Mouse (Mus musculus) embryo, embryonic 9.5 days (tissue): ENCODE data around the gene Ncbp3.
"Not testable (repeated sequence)": the region's sequence is repeated elsewhere in the genome, so short reads cannot be mapped to it uniquely, and the experiment has no call there.

ENCODE experiments used
- DNase-seq: peaks from one replicate; pipeline ENCODE4 v3.0.0-alpha.2; 2017; ENCODE audit errors: extremely low spot score

The Ncbp3 gene

GRCm38 (mm10) chr11:73085391-73085790 is 37.8 kb downstream of the Ncbp3 start:
- DNase-seq, result no peak

- DNase-seq, result no peak
Measured at GRCm38 (mm10) chr11:73087700-73088480, 40.3 kb downstream of the Ncbp3 start.

- no peak for DNase-seq
Measured at GRCm38 (mm10) chr11:73090283-73090682, 42.7 kb downstream of the Ncbp3 start, which contains the start of gene Itgae. Gene Itgae, plus strand, starts transcription at chr11:73090583.

GRCm38 (mm10) chr11:73090826-73091225 is 43.2 kb downstream of the Ncbp3 start:
- DNase-seq, result no peak

GRCm38 (mm10) chr11:73092057-73092456 is 44.5 kb downstream of the Ncbp3 start:
- DNase-seq, result no peak

- no peak for DNase-seq
Measured at GRCm38 (mm10) chr11:73092877-73093276, 45.3 kb downstream of the Ncbp3 start.

- no peak for DNase-seq
Measured at GRCm38 (mm10) chr11:73094231-73094995, 46.8 kb downstream of the Ncbp3 start.

GRCm38 (mm10) chr11:73098860-73099259 is 51.3 kb downstream of the Ncbp3 start:
- no peak for DNase-seq

GRCm38 (mm10) chr11:73099976-73100750 is 52.6 kb downstream of the Ncbp3 start:
- DNase-seq, result no peak

GRCm38 (mm10) chr11:73101308-73101707 is 53.7 kb downstream of the Ncbp3 start:
- no peak for DNase-seq

GRCm38 (mm10) chr11:73105246-73105645 is 57.7 kb downstream of the Ncbp3 start:
- no peak for DNase-seq

- DNase-seq, result not testable (repeated sequence)
Measured at GRCm38 (mm10) chr11:73107358-73107757, 59.8 kb downstream of the Ncbp3 start.

GRCm38 (mm10) chr11:73108195-73108897 is 60.8 kb downstream of the Ncbp3 start:
- no peak for DNase-seq

- no peak for DNase-seq
Measured at GRCm38 (mm10) chr11:73108898-73109625, 61.5 kb downstream of the Ncbp3 start.

GRCm38 (mm10) chr11:73109941-73110340 is 62.4 kb downstream of the Ncbp3 start:
- DNase-seq, result no peak

- DNase-seq, result no peak
Measured at GRCm38 (mm10) chr11:73111414-73111813, 63.8 kb downstream of the Ncbp3 start.

- DNase-seq, result no peak
Measured at GRCm38 (mm10) chr11:73126495-73126894, 78.9 kb downstream of the Ncbp3 start.

GRCm38 (mm10) chr11:73131020-73131419 is 83.4 kb downstream of the Ncbp3 start:
- DNase-seq, result no peak

- no peak for DNase-seq
Measured at GRCm38 (mm10) chr11:73132999-73133398, 85.4 kb downstream of the Ncbp3 start.

GRCm38 (mm10) chr11:73134222-73134621 is 86.6 kb downstream of the Ncbp3 start:
- no peak for DNase-seq

GRCm38 (mm10) chr11:73136587-73136986 is 89.0 kb downstream of the Ncbp3 start:
- no peak for DNase-seq
